Comparison of ENCODE assay signal across 9 mouse cellular contexts in the genomic region with DNA sequence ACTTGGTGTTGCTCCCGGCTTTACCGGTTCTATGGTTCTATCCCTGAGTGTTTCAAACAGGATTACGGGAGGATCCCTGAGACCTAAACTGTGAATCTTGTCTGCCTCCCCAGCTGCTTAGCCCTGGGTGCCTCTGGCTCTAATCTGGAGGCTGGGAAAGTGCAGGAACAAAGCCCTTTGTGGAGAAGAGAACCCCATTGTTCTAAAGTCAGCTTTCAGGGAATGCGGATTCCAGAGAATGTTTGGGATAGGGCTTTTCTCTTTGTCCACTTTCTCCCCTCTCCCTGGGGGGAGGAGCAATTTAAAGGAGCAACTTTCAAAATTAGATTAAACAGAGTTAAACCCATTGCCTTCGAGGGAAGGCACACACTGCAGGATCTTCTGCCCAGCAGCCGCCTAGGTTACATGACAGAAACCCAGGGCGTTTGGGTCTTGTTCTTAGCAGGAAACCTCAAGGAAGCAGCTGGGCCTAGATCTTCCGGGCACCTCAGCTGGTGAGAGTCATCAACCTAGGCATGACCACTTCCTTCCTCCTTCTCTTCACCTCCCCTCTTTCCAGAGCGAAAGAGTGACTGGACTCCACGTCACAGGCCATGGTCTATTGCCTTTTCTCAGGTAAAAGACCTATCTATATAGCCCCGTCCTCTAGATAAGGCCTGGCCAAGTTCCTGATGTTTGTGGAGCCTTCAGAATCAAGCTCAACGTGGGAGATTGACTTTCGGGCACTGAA. TPM values are rescaled to one million over a fixed set of nuclear protein-coding genes. Genes with fewer than 3 reads are reported as not detected.
DNase-seq lines count a peak whose midpoint lies in the region; ATAC-seq and TF ChIP-seq lines count a peak whose summit lies in the region.
"Had no signal": no experiment of that assay in that cellular context is flagged by ENCODE, and none has a peak within 500 bp of the region (broad histone marks: within the 10 kb centered on the region; RNA-seq: fewer than 3 reads in every experiment).

No protein-coding gene starts in this region.

- no peak for ATAC-seq in hindbrain, embryonic 15.5 days (ENCODE audit: low FRiP score, low read depth)
- no peak for ATAC-seq in midbrain, embryonic 13.5 days

- no peak for TF ChIP-seq CTCF in gastrocnemius, adult 2 months (IDR thresholded peaks at IDR 0.05)

- intact Hi-C loops in gastrocnemius, adult 2 months (cut with DNase I) = no loop called here

- no peaks in the 10 kb centered on the region for H3K36me3 ChIP-seq in hindbrain, embryonic 15.5 days
- H3K36me3 ChIP-seq in midbrain, embryonic 13.5 days = no peaks in the 10 kb centered on the region

- no peak overlapping the region for H3K9ac ChIP-seq in hindbrain, embryonic 15.5 days
- H3K9ac ChIP-seq in midbrain, embryonic 13.5 days (replicated peaks) = no peak overlapping the region

- H3K4me2 ChIP-seq in hindbrain, embryonic 15.5 days = peak overlapping the region; percentile 88
- peak overlapping the region; percentile 99 for H3K4me2 ChIP-seq in midbrain, embryonic 13.5 days (replicated peaks)

- WGBS in hindbrain, embryonic 15.5 days = 44% methylated on average over 13 of the region's 13 CpGs
- WGBS in midbrain, embryonic 13.5 days = 29% methylated on average over 13 of the region's 13 CpGs

- H3K4me3 ChIP-seq in gastrocnemius, adult 2 months = peak overlapping the region; percentile 78
- peak overlapping the region; percentile 60 for H3K4me3 ChIP-seq in hindbrain, embryonic 15.5 days
- no peak overlapping the region for H3K4me3 ChIP-seq in midbrain, embryonic 13.5 days (replicated peaks)

- H3K27me3 ChIP-seq in hindbrain, embryonic 15.5 days = peaks cover 9% of the 10 kb centered on the region; the same call in 1 of the 2 replicates
- H3K27me3 ChIP-seq in midbrain, embryonic 13.5 days = peaks cover 26% of the 10 kb centered on the region

- peaks cover 42% of the 10 kb centered on the region for H3K4me1 ChIP-seq in hindbrain, embryonic 15.5 days (replicated peaks)
- H3K4me1 ChIP-seq in midbrain, embryonic 13.5 days (replicated peaks) = peaks cover 45% of the 10 kb centered on the region

- H3K27ac ChIP-seq in gastrocnemius, adult 2 months = peak overlapping the region; percentile 83
- H3K27ac ChIP-seq in hindbrain, embryonic 15.5 days (replicated peaks) = 0 out of 2 replicates have a peak overlapping the region, but pooled peaks have one; percentile 76
- H3K27ac ChIP-seq in midbrain, embryonic 13.5 days = peak overlapping the region; percentile 20; the same call in 1 of the 2 replicates

- no peak for DNase-seq in gastrocnemius, adult 2 months
- no peak for DNase-seq in gastrocnemius, adult 18-20 months (ENCODE audit: low spot score)
- DNase-seq in Muller cell, postnatal 12 days (ENCODE audit: inconsistent ontology term) = peak; percentile 37
- DNase-seq in cerebellum, adult 9-11 months = no peak
- no peak for DNase-seq in layer of hippocampus, adult 18-20 months (ENCODE audit: low spot score in 2 of 2)
- no peak for DNase-seq in ovary, adult 18-20 months (ENCODE audit: low spot score)

- H3K9me3 ChIP-seq in hindbrain, embryonic 15.5 days = no peaks in the 10 kb centered on the region
- no peaks in the 10 kb centered on the region for H3K9me3 ChIP-seq in midbrain, embryonic 13.5 days

RNA-seq across cellular contexts. Expression of gene Ppp1r16b, which starts 1.0 kb away (rescaled TPM):
- total RNA-seq in gastrocnemius, adult 2 months (2021) = 1 to 10 TPM; 3.1 to 4.1 TPM
- total RNA-seq in gastrocnemius, adult 18-20 months (2021) = 1 to 10 TPM; 2.3 to 4.4 TPM
- 22.1 and 23.4 TPM in 2 replicates for polyA plus RNA-seq in hindbrain, embryonic 15.5 days (2015; fragmentation: Nextera tagmentation; extraction: Ambion mirVana)
- 8.4 and 8.7 TPM in 2 replicates for polyA plus RNA-seq in midbrain, embryonic 13.5 days (2015; fragmentation: Nextera tagmentation; extraction: Ambion mirVana)
- 100 to 1,000 TPM; 141 to 144 TPM for total RNA-seq in layer of hippocampus, adult 18-20 months (2021)

RNA-seq across cellular contexts. Expression of gene Actr5, which starts 41.5 kb away (rescaled TPM):
- total RNA-seq in gastrocnemius, adult 2 months (2021) = 1 to 10 TPM; 4.2 to 4.8 TPM
- total RNA-seq in gastrocnemius, adult 18-20 months (2021) = 1 to 10 TPM; 3.8 to 4.0 TPM
- 12.0 and 13.1 TPM in 2 replicates for polyA plus RNA-seq in hindbrain, embryonic 15.5 days (2015; fragmentation: Nextera tagmentation; extraction: Ambion mirVana)
- 10.9 and 14.6 TPM in 2 replicates for polyA plus RNA-seq in midbrain, embryonic 13.5 days (2015; fragmentation: Nextera tagmentation; extraction: Ambion mirVana)
- 10 to 100 TPM; 10.3 to 12.7 TPM for total RNA-seq in layer of hippocampus, adult 18-20 months (2021)

RNA-seq across cellular contexts. Expression of gene Slc32a1, which starts 55.7 kb away (rescaled TPM):
- total RNA-seq in gastrocnemius, adult 2 months (2021) = not detected
- not detected for total RNA-seq in gastrocnemius, adult 18-20 months (2021)
- 11.6 and 13.2 TPM in 2 replicates for polyA plus RNA-seq in hindbrain, embryonic 15.5 days (2015; fragmentation: Nextera tagmentation; extraction: Ambion mirVana)
- 6.5 and 8.3 TPM in 2 replicates for polyA plus RNA-seq in midbrain, embryonic 13.5 days (2015; fragmentation: Nextera tagmentation; extraction: Ambion mirVana)
- 10 to 100 TPM; 71.2 to 76.5 TPM for total RNA-seq in layer of hippocampus, adult 18-20 months (2021)
- polyA plus RNA-seq: gonadal fat pad, adult 2 months had no signal

Comparison
In these comparisons a context has a peak if more than half of its experiments do, and no peak if none do; other contexts are left out.
1. H3K27ac ChIP-seq: peak in every context shown above with its lines; median percentile 83 in gastrocnemius, adult 2 months; 76 in hindbrain, embryonic 15.5 days; 20 in midbrain, embryonic 13.5 days.
2. RNA of gene Ppp1r16b, which starts 1.0 kb away (total RNA-seq): 141 to 144 TPM in layer of hippocampus, adult 18-20 months; 2.3 to 4.4 TPM in gastrocnemius, adult 18-20 months and 3.1 to 4.1 TPM in gastrocnemius, adult 2 months; every median in the first group is over 10 times any median in the second.
3. RNA of gene Slc32a1, which starts 55.7 kb away (total RNA-seq): 71.2 to 76.5 TPM in layer of hippocampus, adult 18-20 months; not detected in gastrocnemius, adult 2 months and not detected in gastrocnemius, adult 18-20 months; every median in the first group is over 10 times any median in the second.